Comparison of ENCODE assay signal across 27 mouse cellular contexts in genomic region chr11:5132751-5133150, GRCm38 (mm10).
"Had no signal": no experiment of that assay in that cellular context is flagged by ENCODE, and none has a peak within 500 bp of the region (broad histone marks: within the 10 kb centered on the region; RNA-seq: fewer than 3 reads in every experiment).

No protein-coding gene starts in this region.

- H3K9me3 ChIP-seq: heart, embryonic 13.5 days; heart, embryonic 15.5 days; hindbrain, embryonic 12.5 days; intestine, embryonic 15.5 days; limb, embryonic 10.5 days; limb, embryonic 12.5 days; liver, embryonic 13.5 days; liver, embryonic 15.5 days had no signal

- H3K9ac ChIP-seq: heart, embryonic 13.5 days; heart, embryonic 15.5 days; hindbrain, embryonic 12.5 days; hindbrain, embryonic 14.5 days; intestine, embryonic 15.5 days; limb, embryonic 12.5 days; liver, embryonic 13.5 days; liver, embryonic 15.5 days had no signal

- DNase-seq: gastrocnemius, adult 2 months; gastrocnemius, postnatal 10 days; gastrocnemius, postnatal 25 days; heart, adult 11 months; heart, adult 2 months; heart, postnatal 36 days; kidney, adult 18-20 months; kidney, postnatal 14 days; kidney, postnatal 4 days; liver; liver, embryonic 13.5 days had no signal

- H3K4me1 ChIP-seq: intestine, embryonic 15.5 days; limb, embryonic 12.5 days; liver, embryonic 13.5 days; liver, embryonic 15.5 days had no signal

- H3K4me2 ChIP-seq: heart, embryonic 11.5 days; heart, embryonic 13.5 days; heart, embryonic 15.5 days; hindbrain, embryonic 12.5 days; hindbrain, embryonic 14.5 days; intestine, embryonic 15.5 days; limb, embryonic 12.5 days; liver, embryonic 11.5 days; liver, embryonic 13.5 days; liver, embryonic 15.5 days had no signal

- H3K27me3 ChIP-seq: heart, embryonic 13.5 days; heart, embryonic 15.5 days; intestine, embryonic 15.5 days; limb, embryonic 12.5 days; liver, embryonic 13.5 days; liver, embryonic 15.5 days had no signal

- H3K27ac ChIP-seq: gastrocnemius, adult 2 months; heart, adult 2 months; heart, embryonic 13.5 days; heart, embryonic 15.5 days; hindbrain, embryonic 12.5 days; hindbrain, embryonic 14.5 days; intestine, embryonic 15.5 days; kidney, postnatal 0 days; layer of hippocampus, adult 2 months; left cerebral cortex, adult 2 months; limb, embryonic 10.5 days; limb, embryonic 12.5 days; liver, embryonic 13.5 days; liver, embryonic 15.5 days had no signal

- H3K4me3 ChIP-seq: gastrocnemius, adult 2 months; heart, adult 2 months; heart, embryonic 13.5 days; heart, embryonic 15.5 days; hindbrain, embryonic 12.5 days; intestine, embryonic 15.5 days; layer of hippocampus, adult 2 months; left cerebral cortex, adult 2 months; limb, embryonic 10.5 days; limb, embryonic 12.5 days; liver, embryonic 13.5 days; liver, embryonic 15.5 days had no signal

- ATAC-seq: hindbrain, embryonic 16.5 days; inflammation-experienced regulatory T-cells, adult 6 months; intestine, embryonic 15.5 days; intestine, postnatal 0 days had no signal

- H3K36me3 ChIP-seq: heart, embryonic 13.5 days; heart, embryonic 15.5 days; hindbrain, embryonic 12.5 days; intestine, embryonic 15.5 days; limb, embryonic 10.5 days; limb, embryonic 12.5 days; liver, embryonic 13.5 days; liver, embryonic 15.5 days had no signal
